Mouse (Mus musculus): Measurements from ENCODE around the gene Rps16. TPM values are rescaled to one million over a fixed set of nuclear protein-coding genes. Genes with fewer than 3 reads are reported as not detected.

Gene Rps16
- polyA plus RNA-seq, 1 experiment from 2014 or later = 713 TPM

- ATAC-seq (peak; percentile 63), DNase-seq (ENCODE audit: low read depth, low spot score) (peak; percentile 98)
- in situ Hi-C loops (cut with MboI; ENCODE audit: low pct_unique_long_range_greater_than_20kb) = loop anchor here (5.0 kb wide), 1 partner anchor 220 kb away; no protein-coding TSS in a partner anchor
- ChIA-PET CTCF (interaction anchor here (1.0 to 1.5 kb wide), 2 partner anchors 12 to 13 kb away, joined by 3 read pairs; no protein-coding TSS in a partner anchor), POLR2A (interaction anchor here (3.2 kb wide), 1 partner anchor 14 kb away, joined by 12 read pairs; no protein-coding TSS in a partner anchor)
- no peak for TF ChIP-seq CTCF (IDR thresholded peaks at IDR 0.05)
- H3K27me3 ChIP-seq = no peaks in the 10 kb centered on the region
Observed at GRCm38 (mm10) chr7:28372251-28373108, 22.0 kb downstream of the Rps16 start, which contains the start of gene Plekhg2. Plekhg2 (minus strand) TSS chr7:28372599.

- ATAC-seq (no peak), DNase-seq (ENCODE audit: low read depth, low spot score) (no peak)
- CTCF ChIA-PET = interaction anchor here (1.0 to 1.3 kb wide), 2 partner anchors 14 kb away, joined by 3 to 5 read pairs; no protein-coding TSS in a partner anchor
- no peaks in the 10 kb centered on the region for H3K27me3 ChIP-seq
- POLR2A ChIA-PET = interaction anchor here (3.2 kb wide), 1 partner anchor 15 kb away, joined by 12 read pairs; no protein-coding TSS in a partner anchor
- no peak for TF ChIP-seq CTCF (IDR thresholded peaks at IDR 0.05)
- in situ Hi-C loops (cut with MboI; ENCODE audit: low pct_unique_long_range_greater_than_20kb) = loop anchor here (5.0 kb wide), 1 partner anchor 219 kb away; no protein-coding TSS in a partner anchor
Observed at GRCm38 (mm10) chr7:28373131-28373581, 22.7 kb downstream of the Rps16 start.

- TF ChIP-seq CTCF (IDR thresholded peaks at IDR 0.05) = no peak
- POLR2A ChIA-PET = interaction anchor here (1.4 kb wide), 1 partner anchor 19 kb away, joined by 6 read pairs; the partner anchor contains the start of genes Med29 and Paf1
- in situ Hi-C loops (cut with MboI; ENCODE audit: low pct_unique_long_range_greater_than_20kb) = loop anchor here (5.0 kb wide), 1 partner anchor 218 kb away; no protein-coding TSS in a partner anchor
- no peaks in the 10 kb centered on the region for H3K27me3 ChIP-seq
- DNase-seq (ENCODE audit: low read depth, low spot score) = no peak
- no peak for ATAC-seq
- CTCF ChIA-PET = interaction anchor here (0.6 to 1.3 kb wide), 2 partner anchors 13 to 14 kb away, joined by 3 to 5 read pairs; no protein-coding TSS in a partner anchor
Observed at GRCm38 (mm10) chr7:28373891-28374495, 23.5 kb downstream of the Rps16 start.

DNA sequence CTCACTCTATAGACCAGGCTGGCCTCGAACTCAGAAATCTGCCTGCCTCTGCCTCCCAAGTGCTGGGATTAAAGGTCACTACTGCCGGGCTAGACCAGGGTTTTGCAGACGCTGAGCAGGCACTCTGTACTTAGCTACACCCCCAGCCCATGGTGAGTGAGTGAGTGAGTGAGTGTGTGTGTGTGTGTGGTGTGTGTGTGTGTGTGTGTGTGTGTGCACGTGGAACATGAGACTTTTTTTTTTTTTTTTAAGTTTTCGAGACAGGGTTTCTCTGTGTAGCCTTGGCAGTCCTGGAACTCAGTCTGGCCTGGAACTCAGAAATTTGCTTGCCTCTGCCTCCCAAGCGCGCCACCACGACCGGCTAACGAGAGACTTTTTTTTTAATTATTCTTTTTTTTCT lies 24.2 kb downstream of the Rps16 start:
- ChIA-PET CTCF (interaction anchor here (0.9 to 1.4 kb wide), 3 partner anchors 13 to 30 kb away, joined by 3 to 10 read pairs (median 3); no protein-coding TSS in a partner anchor), POLR2A (interaction anchor here (1.3 to 4.6 kb wide), 3 partner anchors 9 to 18 kb away, joined by 6 to 14 read pairs (median 8); partner anchors contain the start of genes Med29 and Paf1)
- no peak for TF ChIP-seq CTCF (IDR thresholded peaks at IDR 0.05)
- DNase-seq (ENCODE audit: low read depth, low spot score) (no peak), ATAC-seq (no peak)
- in situ Hi-C loops (cut with MboI; ENCODE audit: low pct_unique_long_range_greater_than_20kb) = loop anchor here (5.0 kb wide), 1 partner anchor 218 kb away; no protein-coding TSS in a partner anchor
- no peaks in the 10 kb centered on the region for H3K27me3 ChIP-seq

DNA sequence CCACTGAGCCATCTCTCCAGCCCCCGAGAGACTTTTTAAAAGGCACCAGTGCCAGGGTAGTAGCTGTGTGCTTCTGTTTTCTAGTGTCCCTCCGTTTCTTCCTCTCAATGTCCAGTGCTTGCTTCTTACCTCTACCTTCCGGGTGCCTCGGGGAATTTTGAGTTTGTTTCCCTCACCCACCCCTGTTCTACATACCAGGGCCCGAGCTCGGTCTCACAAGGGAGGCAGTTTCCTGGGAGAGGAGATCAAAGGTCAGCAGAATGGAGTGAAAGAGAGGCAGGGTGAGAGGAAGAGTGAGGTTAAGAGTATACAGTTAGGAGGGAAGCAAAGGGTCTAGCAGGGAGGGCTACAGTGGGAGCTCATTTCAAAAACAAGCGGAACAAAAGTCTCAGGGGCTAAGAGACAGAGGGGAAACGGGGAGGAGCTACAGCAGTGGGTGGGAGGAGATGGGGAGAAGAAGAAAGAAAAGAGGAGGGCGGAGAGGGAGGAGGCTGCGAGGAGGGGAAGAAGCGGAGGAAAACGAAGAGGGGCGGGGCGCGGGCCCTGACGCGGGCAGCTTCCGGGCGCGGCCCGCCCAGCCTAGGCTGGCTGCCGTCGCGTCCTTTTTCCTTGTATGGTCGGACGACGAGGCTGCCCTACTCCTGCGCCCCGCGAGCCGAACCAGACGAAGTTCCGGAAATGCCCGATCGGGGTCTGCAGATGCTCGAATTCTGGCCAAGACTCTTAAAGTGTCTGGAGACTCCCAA lies 24.9 kb downstream of the Rps16 start:
- ATAC-seq = peak; percentile 23
- ChIA-PET POLR2A (interaction anchor here (0.9 to 4.6 kb wide), 5 partner anchors 9 to 25 kb away, joined by 4 to 14 read pairs (median 6); partner anchors contain the start of genes Med29, Paf1 and Rps16), CTCF (interaction anchor here (0.9 to 1.4 kb wide), 4 partner anchors 12 to 48 kb away, joined by 3 to 10 read pairs (median 3); no protein-coding TSS in a partner anchor)
- in situ Hi-C loops (cut with MboI; ENCODE audit: low pct_unique_long_range_greater_than_20kb) = no loop called here
- no peak for TF ChIP-seq CTCF (IDR thresholded peaks at IDR 0.05)
- no peaks in the 10 kb centered on the region for H3K27me3 ChIP-seq
- DNase-seq (ENCODE audit: low read depth, low spot score) = no peak

DNA sequence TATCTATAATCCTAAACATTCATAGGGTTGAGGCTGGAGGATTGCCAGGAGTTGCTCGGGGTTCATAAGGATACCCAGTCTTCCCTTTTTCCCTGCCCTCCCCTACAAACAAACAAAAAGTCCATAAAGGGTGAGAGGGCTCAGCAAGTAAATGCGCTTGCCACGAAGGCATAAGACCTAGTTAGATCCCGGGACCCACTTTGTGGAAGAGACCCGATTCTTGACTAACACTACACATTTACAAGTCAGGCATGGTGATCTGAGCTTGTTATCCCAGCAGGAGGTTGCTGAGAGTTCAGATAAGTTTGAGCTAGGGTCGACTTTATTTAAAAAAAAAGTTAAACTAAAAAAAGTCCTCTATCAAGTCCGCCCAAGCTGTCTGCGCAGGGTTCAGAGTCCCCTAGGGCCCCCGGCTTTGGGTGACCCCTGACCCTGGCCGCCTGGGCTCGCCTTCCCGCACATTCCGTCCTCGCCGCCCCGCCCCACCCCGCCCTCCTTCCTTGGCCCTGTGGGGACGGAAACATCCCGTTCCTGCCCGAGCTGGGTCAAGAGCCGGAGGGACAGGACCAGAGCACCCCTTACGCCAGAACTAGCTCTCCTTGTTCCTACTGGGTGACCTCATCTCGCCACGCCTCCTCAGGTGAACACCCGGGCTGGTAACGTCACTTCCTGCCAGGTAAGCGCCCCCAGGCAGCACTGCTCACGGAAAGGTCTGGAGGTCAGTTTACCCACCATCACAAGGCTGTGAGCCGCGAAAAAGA lies 25.7 kb downstream of the Rps16 start:
- in situ Hi-C loops (cut with MboI; ENCODE audit: low pct_unique_long_range_greater_than_20kb) = no loop called here
- ATAC-seq (no peak), DNase-seq (ENCODE audit: low read depth, low spot score) (no peak)
- CTCF ChIA-PET = interaction anchor here (0.7 to 1.4 kb wide), 4 partner anchors 10 to 49 kb away, joined by 3 to 10 read pairs (median 3); no protein-coding TSS in a partner anchor
- no peaks in the 10 kb centered on the region for H3K27me3 ChIP-seq
- TF ChIP-seq CTCF (IDR thresholded peaks at IDR 0.05) = no peak
- POLR2A ChIA-PET = interaction anchor here (0.9 to 4.6 kb wide), 4 partner anchors 8 to 26 kb away, joined by 4 to 14 read pairs (median 7); partner anchors contain the start of gene Rps16

- POLR2A ChIA-PET = interaction anchor here (0.5 to 4.6 kb wide), 4 partner anchors 9 to 1138 kb away, joined by 3 to 14 read pairs (median 4); no protein-coding TSS in a partner anchor
- in situ Hi-C loops (cut with MboI; ENCODE audit: low pct_unique_long_range_greater_than_20kb) = no loop called here
- TF ChIP-seq CTCF (IDR thresholded peaks at IDR 0.05) = no peak
- DNase-seq (ENCODE audit: low read depth, low spot score) (no peak), ATAC-seq (no peak)
- no peaks in the 10 kb centered on the region for H3K27me3 ChIP-seq
- CTCF ChIA-PET = interaction anchor here (1.5 kb wide), 1 partner anchor 29 kb away, joined by 5 read pairs; no protein-coding TSS in a partner anchor
Observed at GRCm38 (mm10) chr7:28377190-28378065, 27.0 kb downstream of the Rps16 start.
